Mouse (Mus musculus): ENCODE measurements at regions not wholly inside any gene's neighbourhood (a gene's known extent, or its start where the extent isn't known, plus 50 kb on each side); places are given as distances from the start of the nearest gene placed in this dataset.

GRCm38 (mm10) chr10:25118674-25119670 lies 188.7 kb downstream of the Akap7 start:
- no peak for DNase-seq

GRCm38 (mm10) chr10:25114316-25114715 lies 187.0 kb upstream of the Arg1 start:
- no peak for DNase-seq

GRCm38 (mm10) chr10:25112449-25113171 lies 185.3 kb upstream of the Arg1 start:
- peak; percentile 72 for DNase-seq

- DNase-seq = peak; percentile 74 to 81
Measured at GRCm38 (mm10) chr10:25111636-25112422, 184.5 kb upstream of the Arg1 start.

GRCm38 (mm10) chr10:25111181-25111580 lies 183.9 kb upstream of the Arg1 start:
- DNase-seq = peak in 1 of 2 experiments; percentile 41

- no peak for DNase-seq
Measured at GRCm38 (mm10) chr10:25098070-25098469, 170.8 kb upstream of the Arg1 start.

- DNase-seq = no peak
Measured at GRCm38 (mm10) chr10:25089705-25090386, 162.6 kb upstream of the Arg1 start.

GRCm38 (mm10) chr10:25086745-25087144 lies 159.5 kb upstream of the Arg1 start:
- DNase-seq = no peak

GRCm38 (mm10) chr10:25082930-25083329 lies 155.6 kb upstream of the Arg1 start:
- peak; percentile 56 to 82 for DNase-seq

- DNase-seq = no peak
Measured at GRCm38 (mm10) chr10:25072617-25073016, 145.3 kb upstream of the Arg1 start.

GRCm38 (mm10) chr10:25068301-25068700 lies 141.0 kb upstream of the Arg1 start:
- DNase-seq = no peak

- DNase-seq = no peak
Measured at GRCm38 (mm10) chr10:25064701-25065362, 137.5 kb upstream of the Arg1 start.

GRCm38 (mm10) chr10:25061402-25062055 lies 134.2 kb upstream of the Arg1 start:
- no peak for DNase-seq

- DNase-seq = no peak
Measured at GRCm38 (mm10) chr10:25058694-25059093, 131.4 kb upstream of the Arg1 start.

GRCm38 (mm10) chr10:25051998-25052397 lies 124.7 kb upstream of the Arg1 start:
- DNase-seq = no peak

- no peak for DNase-seq
Measured at GRCm38 (mm10) chr10:25051368-25051874, 124.1 kb upstream of the Arg1 start.

- peak in 1 of 2 experiments; percentile 55 for DNase-seq
Measured at GRCm38 (mm10) chr10:25041221-25041620, 113.9 kb upstream of the Arg1 start.

- no peak for DNase-seq
Measured at GRCm38 (mm10) chr10:25039926-25040325, 112.6 kb upstream of the Arg1 start.

GRCm38 (mm10) chr10:25036928-25037327 lies 109.6 kb upstream of the Arg1 start:
- DNase-seq = no peak

- DNase-seq = no peak
Measured at GRCm38 (mm10) chr10:25035363-25035762, 108.1 kb upstream of the Arg1 start.

- no peak for DNase-seq
Measured at GRCm38 (mm10) chr10:25032625-25033024, 105.3 kb upstream of the Arg1 start.

All from cerebellum, postnatal 14 days (tissue).